ENCODE assay signal across 14 mouse cellular contexts in genomic region chr1:72885819-72886169, GRCm38 (mm10). TPM values are rescaled to one million over a fixed set of nuclear protein-coding genes. Genes with fewer than 3 reads are reported as not detected.
DNase-seq lines count a peak whose midpoint lies in the region; ATAC-seq lines count a peak whose summit lies in the region.
"Had no signal": no experiment of that assay in that cellular context is flagged by ENCODE, and none has a peak within 500 bp of the region (broad histone marks: within the 10 kb centered on the region; RNA-seq: fewer than 3 reads in every experiment).

No protein-coding gene starts in this region.

- 67% methylated on average over 7 of the region's 7 CpGs for WGBS in kidney, embryonic 15.5 days

- H3K27ac ChIP-seq in kidney, embryonic 15.5 days = peak overlapping the region; percentile 56; the same call in 1 of the 2 replicates
- H3K27ac ChIP-seq: hindbrain, postnatal 0 days; midbrain, embryonic 12.5 days; neural tube, embryonic 12.5 days had no signal

- H3K4me3 ChIP-seq in kidney, embryonic 15.5 days (replicated peaks) = no peak overlapping the region
- H3K4me3 ChIP-seq: midbrain, embryonic 12.5 days; neural tube, embryonic 12.5 days had no signal

- H3K4me2 ChIP-seq in kidney, embryonic 15.5 days = no peak overlapping the region
- H3K4me2 ChIP-seq: midbrain, embryonic 12.5 days; neural tube, embryonic 12.5 days had no signal

- H3K36me3 ChIP-seq in kidney, embryonic 15.5 days = no peaks in the 10 kb centered on the region
- H3K36me3 ChIP-seq: midbrain, embryonic 12.5 days; neural tube, embryonic 12.5 days had no signal

- no peak for DNase-seq in kidney, adult 18-20 months
- peak; percentile 37 to 50 for DNase-seq in gastrocnemius, adult 8-10 months (ENCODE audit: low spot score in 2 of 2)
- peak; percentile 73 to 78 for DNase-seq in heart, postnatal 10 days
- peak; percentile 71 for DNase-seq in lung, postnatal 10 days
- no peak for DNase-seq in left cerebral cortex, postnatal 14 days (ENCODE audit: low spot score in 2 of 2)
- no peak for DNase-seq in cerebellum, postnatal 10 days
- DNase-seq in thymus, postnatal 0 days (ENCODE audit: low spot score) = no peak
- DNase-seq: adrenal gland, adult 8-10 months had no signal

- peaks cover 2% of the 10 kb centered on the region; the same call in 1 of the 2 replicates for H3K4me1 ChIP-seq in kidney, embryonic 15.5 days
- H3K4me1 ChIP-seq: midbrain, embryonic 12.5 days; neural tube, embryonic 12.5 days had no signal

- no peak overlapping the region for H3K9ac ChIP-seq in kidney, embryonic 15.5 days
- H3K9ac ChIP-seq: midbrain, embryonic 12.5 days; neural tube, embryonic 12.5 days had no signal

- ATAC-seq in kidney, embryonic 15.5 days (replicated peaks; ENCODE audit: low FRiP score) = 0 out of 2 replicates have a peak, but pooled peaks have one; percentile 18
- ATAC-seq: hindbrain, postnatal 0 days; Patski had no signal

- no peaks in the 10 kb centered on the region for H3K27me3 ChIP-seq in kidney, embryonic 15.5 days
- H3K27me3 ChIP-seq: midbrain, embryonic 12.5 days; neural tube, embryonic 12.5 days had no signal

- no peaks in the 10 kb centered on the region for H3K9me3 ChIP-seq in kidney, embryonic 15.5 days (replicated peaks)
- H3K9me3 ChIP-seq: midbrain, embryonic 12.5 days; neural tube, embryonic 12.5 days had no signal

- intact Hi-C loops in heart, postnatal 10 days (cut with DNase I) = no loop called here
- intact Hi-C loops in left cerebral cortex, postnatal 14 days (cut with DNase I) = no loop called here

RNA-seq across cellular contexts. Expression of gene Igfbp5, which starts 11.1 kb away (rescaled TPM):
- 90.4 and 94.0 TPM in 2 replicates for polyA plus RNA-seq in kidney, embryonic 15.5 days (2015; fragmentation: Nextera tagmentation; extraction: Ambion mirVana)
- 100 to 1,000 TPM; 100 to 289 (median 178) TPM for total RNA-seq in gastrocnemius, adult 8-10 months (2022)
- total RNA-seq in heart, postnatal 10 days (2021) = 100 to 1,000 TPM; 152 to 192 TPM
- 10 to 100 TPM; 65.5 to 79.3 TPM for total RNA-seq in left cerebral cortex, postnatal 14 days (2021)
- polyA plus RNA-seq in thymus, postnatal 0 days (2015; fragmentation: Nextera tagmentation; extraction: Ambion mirVana) = 3.0 and 3.5 TPM in 2 replicates
- total RNA-seq: granulocyte monocyte progenitor cell, adult 5-6 weeks had no signal

Comparison
In these comparisons a context has a peak if more than half of its experiments do, and no peak if none do; other contexts are left out.
1. DNase-seq: peak in gastrocnemius, adult 8-10 months (2 of 2), heart, postnatal 10 days (2 of 2) and lung, postnatal 10 days (single experiment); none in kidney, adult 18-20 months (single experiment), left cerebral cortex, postnatal 14 days (0 of 2), cerebellum, postnatal 10 days (0 of 2) and thymus, postnatal 0 days (single experiment).